Mouse (Mus musculus): ENCODE data around the gene Spesp1. TPM values are rescaled to one million over a fixed set of nuclear protein-coding genes. Genes with fewer than 3 reads are reported as not detected.

Spesp1 gene
- polyA plus RNA-seq, 1 experiment from 2014 or later: not detected

DNA sequence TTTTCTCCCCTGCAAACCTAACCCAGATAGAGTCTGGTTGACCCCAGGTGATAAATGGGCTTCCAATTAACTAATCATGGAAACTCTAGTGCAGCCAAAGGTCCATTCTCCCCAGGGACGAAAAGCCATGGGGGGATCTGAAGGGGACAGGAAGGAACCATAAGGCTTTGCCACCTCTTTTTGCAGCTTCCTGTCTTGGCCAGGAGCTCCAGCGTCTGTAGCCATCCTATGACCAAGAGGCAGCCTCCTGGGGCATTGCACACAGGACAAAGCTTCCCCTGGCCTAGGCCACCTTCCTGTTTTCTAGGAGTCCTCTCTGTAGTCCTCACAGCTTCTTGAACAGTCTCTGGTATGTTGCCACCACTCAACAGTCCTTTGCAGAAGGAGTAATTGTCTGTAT is 46.5 kb downstream of the Spesp1 start:
- no peaks in the 10 kb centered on the region for H3K9me3 ChIP-seq (ENCODE audit: low read depth, low read length)
- no peak overlapping the region for H3K9ac ChIP-seq
- H3K27me3 ChIP-seq (ENCODE audit: insufficient read depth, low read length): no peaks in the 10 kb centered on the region
- no peaks in the 10 kb centered on the region for H3K4me1 ChIP-seq (ENCODE audit: insufficient read depth)
- no peak overlapping the region for H3K27ac ChIP-seq (ENCODE audit: low read depth)
- H3K4me3 ChIP-seq (ENCODE audit: low read depth, low read length): no peak overlapping the region
- ATAC-seq (ENCODE audit: insufficient read depth) (no peak), DNase-seq (no peak)
- no peak for TF ChIP-seq CTCF (IDR thresholded peaks at IDR 0.05; ENCODE audit: low read depth)
- 86% methylated on average over 2 of the region's 2 CpGs for WGBS
- H3K36me3 ChIP-seq (ENCODE audit: insufficient read depth): no peaks in the 10 kb centered on the region
- H3K4me2 ChIP-seq: no peak overlapping the region

DNA sequence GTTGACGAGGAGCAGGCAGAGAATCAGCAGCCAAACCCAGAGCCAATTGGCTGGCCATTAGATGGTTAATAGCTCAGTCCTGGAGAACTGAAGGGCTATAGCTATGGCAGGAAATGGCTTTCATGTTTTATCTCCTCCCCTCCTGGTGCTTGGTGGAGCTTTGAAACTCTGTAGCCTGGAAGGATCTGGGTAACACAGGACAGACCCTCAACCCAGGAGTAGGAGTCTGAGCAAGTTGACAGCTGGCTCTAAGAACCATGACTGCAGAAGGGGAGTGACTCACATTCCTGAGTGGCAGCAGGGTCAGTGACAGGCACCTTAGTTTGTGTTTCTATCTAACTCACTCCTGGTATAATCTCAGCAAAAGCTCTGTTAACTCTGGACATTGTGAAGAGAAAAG is 49.4 kb downstream of the Spesp1 start:
- no peak for TF ChIP-seq CTCF (IDR thresholded peaks at IDR 0.05; ENCODE audit: low read depth)
- H3K9ac ChIP-seq: no peak overlapping the region
- no peak overlapping the region for H3K4me2 ChIP-seq
- ATAC-seq (ENCODE audit: insufficient read depth) (no peak), DNase-seq (no peak)
- H3K27ac ChIP-seq (ENCODE audit: low read depth): no peak overlapping the region
- H3K4me1 ChIP-seq (ENCODE audit: insufficient read depth): no peaks in the 10 kb centered on the region
- no peaks in the 10 kb centered on the region for H3K36me3 ChIP-seq (ENCODE audit: insufficient read depth)
- H3K27me3 ChIP-seq (ENCODE audit: insufficient read depth, low read length): no peaks in the 10 kb centered on the region
- WGBS: 31% methylated on average over 1 of the region's 1 CpGs
- no peak overlapping the region for H3K4me3 ChIP-seq (ENCODE audit: low read depth, low read length)
- H3K9me3 ChIP-seq (ENCODE audit: low read depth, low read length): no peaks in the 10 kb centered on the region

DNA sequence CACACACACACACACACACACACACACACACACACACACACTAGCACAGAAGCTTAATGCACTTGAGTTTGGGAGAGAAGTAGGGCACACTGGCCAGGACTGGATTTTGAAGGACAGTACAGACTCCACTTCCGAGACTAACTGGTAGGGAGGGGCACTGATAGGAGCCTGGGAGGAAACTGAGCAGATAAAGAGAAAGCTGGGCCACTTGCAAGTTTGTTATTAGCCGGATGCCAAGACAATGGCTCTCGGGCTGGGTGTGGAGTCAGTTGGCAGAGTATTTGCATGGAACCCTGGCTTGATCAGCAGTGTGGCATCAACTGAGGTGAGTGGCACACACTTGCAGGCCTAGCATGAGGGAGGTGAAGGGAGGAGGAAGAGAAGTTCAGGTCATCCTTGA is 51.0 kb downstream of the Spesp1 start:
- no peak overlapping the region for H3K9ac ChIP-seq
- H3K27me3 ChIP-seq (ENCODE audit: insufficient read depth, low read length): no peaks in the 10 kb centered on the region
- no peak overlapping the region for H3K4me2 ChIP-seq
- H3K4me3 ChIP-seq (ENCODE audit: low read depth, low read length): no peak overlapping the region
- H3K9me3 ChIP-seq (ENCODE audit: low read depth, low read length): no peaks in the 10 kb centered on the region
- DNase-seq (no peak), ATAC-seq (ENCODE audit: insufficient read depth) (no peak)
- no peak overlapping the region for H3K27ac ChIP-seq (ENCODE audit: low read depth)
- TF ChIP-seq CTCF (IDR thresholded peaks at IDR 0.05; ENCODE audit: low read depth): no peak
- 39% methylated on average over 3 of the region's 3 CpGs for WGBS
- no peaks in the 10 kb centered on the region for H3K36me3 ChIP-seq (ENCODE audit: insufficient read depth)
- H3K4me1 ChIP-seq (ENCODE audit: insufficient read depth): no peaks in the 10 kb centered on the region

DNA sequence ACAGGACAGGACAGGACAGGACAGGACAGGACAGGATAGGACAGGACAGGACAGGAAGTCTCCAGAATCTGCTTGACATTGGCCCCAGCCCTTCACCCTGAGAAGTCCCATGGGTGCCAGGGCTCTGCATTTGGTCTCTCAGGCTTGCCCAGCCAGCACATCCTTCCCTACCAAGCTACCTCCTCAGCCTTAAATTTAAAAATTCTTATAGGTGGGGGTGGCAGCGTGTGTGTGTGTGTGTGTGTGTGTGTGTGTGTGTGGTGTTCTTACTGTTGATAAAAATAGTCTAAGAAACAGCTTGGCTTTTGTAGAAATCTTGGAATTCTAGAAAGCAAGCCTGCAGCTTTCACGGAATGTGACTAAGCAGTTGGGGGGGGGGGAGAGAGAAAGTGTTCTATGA is 52.0 kb downstream of the Spesp1 start:
- Histone ChIP-seq H3K4me1 (ENCODE audit: insufficient read depth) (no peaks in the 10 kb centered on the region), H3K9me3 (ENCODE audit: low read depth, low read length) (no peaks in the 10 kb centered on the region), H3K27ac (ENCODE audit: low read depth) (no peak overlapping the region), H3K4me3 (ENCODE audit: low read depth, low read length) (no peak overlapping the region), H3K4me2 (no peak overlapping the region), H3K36me3 (ENCODE audit: insufficient read depth) (no peaks in the 10 kb centered on the region), H3K27me3 (ENCODE audit: insufficient read depth, low read length) (no peaks in the 10 kb centered on the region), H3K9ac (no peak overlapping the region)
- DNase-seq (no peak), ATAC-seq (ENCODE audit: insufficient read depth) (no peak)
- WGBS: 70% methylated on average over 2 of the region's 2 CpGs
- no peak for TF ChIP-seq CTCF (IDR thresholded peaks at IDR 0.05; ENCODE audit: low read depth)

DNA sequence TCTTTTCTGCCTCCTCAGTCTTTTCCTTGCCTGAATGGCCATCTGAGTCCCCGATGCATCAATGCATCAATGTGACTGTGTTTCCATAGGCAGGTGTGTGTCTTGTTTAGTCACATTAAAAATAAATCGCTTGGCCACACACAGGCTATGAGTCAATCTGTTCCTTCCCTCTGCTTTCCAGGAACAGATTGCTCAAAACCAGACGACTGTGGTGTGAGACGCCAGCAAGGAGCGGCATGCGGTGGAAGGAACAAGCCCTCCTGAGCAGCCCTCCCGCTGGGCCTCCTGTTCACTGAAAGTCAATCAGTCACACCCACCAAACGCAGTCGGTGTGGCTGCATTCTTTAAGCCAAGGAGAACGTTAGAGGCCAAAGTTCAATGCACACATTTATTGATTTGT is 59.5 kb downstream of the Spesp1 start:
- TF ChIP-seq CTCF (IDR thresholded peaks at IDR 0.05; ENCODE audit: low read depth): no peak
- Histone ChIP-seq H3K27ac (ENCODE audit: low read depth) (no peak overlapping the region), H3K27me3 (ENCODE audit: insufficient read depth, low read length) (no peaks in the 10 kb centered on the region), H3K36me3 (ENCODE audit: insufficient read depth) (no peaks in the 10 kb centered on the region), H3K4me1 (ENCODE audit: insufficient read depth) (no peaks in the 10 kb centered on the region), H3K9ac (no peak overlapping the region), H3K4me3 (ENCODE audit: low read depth, low read length) (no peak overlapping the region), H3K9me3 (ENCODE audit: low read depth, low read length) (no peaks in the 10 kb centered on the region), H3K4me2 (no peak overlapping the region)
- ATAC-seq (ENCODE audit: insufficient read depth) (no peak), DNase-seq (no peak)
- 17% methylated on average over 10 of the region's 10 CpGs for WGBS

DNA sequence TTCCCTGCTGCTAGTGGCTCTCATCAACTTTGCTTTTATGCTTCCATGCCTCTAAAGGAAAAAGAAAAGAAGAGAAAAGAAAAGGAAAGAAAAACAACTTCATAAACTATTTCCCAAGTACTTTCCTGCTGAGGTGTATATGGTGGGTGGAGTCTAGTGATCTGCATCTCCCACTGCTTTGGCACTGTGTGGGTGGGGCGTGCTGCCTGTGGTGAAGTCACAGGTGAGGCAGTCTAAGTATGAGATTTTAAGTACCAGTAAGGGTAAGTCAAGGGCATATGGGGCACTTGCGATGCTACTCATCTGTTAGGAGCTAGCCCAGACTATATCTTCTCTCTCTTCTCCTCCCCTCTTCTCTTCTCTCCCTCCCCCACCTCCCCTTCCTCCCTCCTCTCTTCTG is 60.0 kb downstream of the Spesp1 start:
- ATAC-seq (ENCODE audit: insufficient read depth) (no peak), DNase-seq (no peak)
- Histone ChIP-seq H3K36me3 (ENCODE audit: insufficient read depth) (no peaks in the 10 kb centered on the region), H3K4me1 (ENCODE audit: insufficient read depth) (no peaks in the 10 kb centered on the region), H3K27me3 (ENCODE audit: insufficient read depth, low read length) (no peaks in the 10 kb centered on the region), H3K4me2 (no peak overlapping the region), H3K27ac (ENCODE audit: low read depth) (no peak overlapping the region), H3K4me3 (ENCODE audit: low read depth, low read length) (no peak overlapping the region), H3K9me3 (ENCODE audit: low read depth, low read length) (no peaks in the 10 kb centered on the region), H3K9ac (no peak overlapping the region)
- TF ChIP-seq CTCF (IDR thresholded peaks at IDR 0.05; ENCODE audit: low read depth): no peak
- 81% methylated on average over 2 of the region's 2 CpGs for WGBS

Small RNA genes lying within 50 kb of the gene (microRNA-seq; reads per million reads assigned to microRNA genes)
- gene Gm25603 (ENCODE audit: borderline number of aligned reads): not detected

Other genes with a start within 250 kb of the Spesp1 start
- 25.2 and 25.9 TPM in 2 replicates for gene Glce, start 159.6 kb downstream of the Spesp1 start, polyA plus RNA-seq (2014; fragmentation: Nextera tagmentation; extraction: Ambion mirVana)
- 134 and 135 TPM in 2 replicates for gene Anp32a, start 59.1 kb upstream of the Spesp1 start, polyA plus RNA-seq (2014; fragmentation: Nextera tagmentation; extraction: Ambion mirVana)

Measured in lung, embryonic 14.5 days (tissue).